Mouse (Mus musculus): Measurements from ENCODE around the gene Ints5.

DNA sequence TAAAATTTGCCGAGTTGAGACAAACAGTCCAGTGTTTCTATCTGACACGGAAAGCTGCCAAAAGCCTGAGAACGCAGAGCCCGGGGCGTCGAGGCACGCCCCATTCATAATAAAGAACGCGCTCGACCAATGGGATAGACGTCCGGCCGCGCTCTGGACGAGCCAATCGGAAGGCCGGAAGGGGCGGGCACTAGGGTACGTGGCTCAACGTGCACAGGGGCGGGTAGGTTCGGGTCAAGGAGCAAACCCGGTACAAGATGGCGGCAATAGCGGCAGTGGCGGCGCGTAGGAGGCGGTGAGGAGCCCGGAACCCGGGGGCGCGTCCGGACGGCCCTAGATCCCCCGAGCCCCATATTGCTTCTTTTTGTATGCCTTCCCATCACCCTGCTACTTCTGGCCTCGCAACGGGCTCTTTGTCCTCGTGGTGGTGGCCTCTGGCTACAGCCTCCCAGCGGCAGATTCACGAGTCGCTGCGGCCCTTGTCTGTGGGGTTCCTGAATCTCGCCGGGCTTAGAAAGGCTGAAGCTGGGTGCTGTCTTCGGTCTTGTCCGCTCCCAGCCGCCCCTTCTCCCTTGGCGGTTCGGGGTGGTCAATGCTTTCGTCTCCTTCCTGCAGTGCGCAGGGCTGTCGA lies 5.2 kb downstream of the Ints5 start, which contains the start of gene Ganab:
- TF ChIP-seq CTCF (IDR thresholded peaks at IDR 0.05; ENCODE audit: borderline replicate concordance, insufficient read depth, low read depth, low read length) = peak; percentile 13; the same call in 1 of the 2 replicates
- TF ChIP-seq POLR2A (IDR thresholded peaks at IDR 0.05; ENCODE audit: borderline replicate concordance, insufficient read depth, low read length) = peak; percentile 79

All from cerebellum, adult 2 months (tissue).